Mouse (Mus musculus) kidney, postnatal 36 days (tissue): Measurements from ENCODE around the gene Gucd1.
A peak's percentile ranks its signal among the peaks of the same experiment; 100 is the strongest.

ENCODE experiments used
- DNase-seq, 2 experiments: peaks; one replicate each; pipeline ENCODE4 v3.0.0; 2021 to 2022; ENCODE audit warnings: mixed read lengths in 2 of 2

Gene Gucd1

GRCm38 (mm10) chr10:75316908-75317761 is 200.6 kb downstream of the Gucd1 start:
- DNase-seq = peak in 1 of 2 experiments; percentile 86

GRCm38 (mm10) chr10:75316872-75316907 is 201.1 kb downstream of the Gucd1 start, which contains the start of gene Adora2a:
Gene Adora2a, plus strand, starts transcription at chr10:75316877.
- no peak for DNase-seq

- no peak for DNase-seq
These were observed 201.3 kb downstream of the Gucd1 start for GRCm38 (mm10) chr10:75316472-75316871.

GRCm38 (mm10) chr10:75315756-75316155 is 202.0 kb downstream of the Gucd1 start:
- no peak for DNase-seq

GRCm38 (mm10) chr10:75314190-75314980 is 203.4 kb downstream of the Gucd1 start:
- peak in 1 of 2 experiments; percentile 57 for DNase-seq

GRCm38 (mm10) chr10:75312361-75312760 is 205.4 kb downstream of the Gucd1 start:
- no peak for DNase-seq

GRCm38 (mm10) chr10:75307130-75307529 is 210.6 kb downstream of the Gucd1 start:
- no peak for DNase-seq

- DNase-seq = peak; percentile 44 to 50
These were observed 213.4 kb downstream of the Gucd1 start for GRCm38 (mm10) chr10:75304413-75304812.

- no peak for DNase-seq
These were observed 213.7 kb downstream of the Gucd1 start for GRCm38 (mm10) chr10:75304049-75304405.

GRCm38 (mm10) chr10:75303324-75304048 is 214.3 kb downstream of the Gucd1 start:
- DNase-seq = no peak

GRCm38 (mm10) chr10:75302536-75302935 is 215.2 kb downstream of the Gucd1 start:
- no peak for DNase-seq

GRCm38 (mm10) chr10:75301937-75302336 is 215.8 kb downstream of the Gucd1 start:
- no peak for DNase-seq

GRCm38 (mm10) chr10:75301195-75301806 is 216.5 kb downstream of the Gucd1 start:
- DNase-seq = no peak
